Mouse (Mus musculus): ENCODE measurements at regions not wholly inside any gene's neighbourhood (a gene's known extent, or its start where the extent isn't known, plus 50 kb on each side); places are given as distances from the start of the nearest gene placed in this dataset.

GRCm38 (mm10) chr17:4474350-4474749 lies 519.8 kb upstream of the Arid1b start:
- Histone ChIP-seq H3K9ac (replicated peaks; ENCODE audit: low read depth, low read length) (no peak overlapping the region), H3K9me3 (ENCODE audit: control insufficient read depth, low read length) (no peaks in the 10 kb centered on the region), H3K4me2 (ENCODE audit: low read length) (no peak overlapping the region), H3K36me3 (ENCODE audit: control insufficient read depth, insufficient read depth) (no peaks in the 10 kb centered on the region), H3K4me1 (replicated peaks; ENCODE audit: control insufficient read depth, insufficient read depth, low read length) (no peaks in the 10 kb centered on the region), H3K27ac (ENCODE audit: low read length) (no peak overlapping the region), H3K27me3 (replicated peaks; ENCODE audit: control insufficient read depth, insufficient read depth, low read length) (no peaks in the 10 kb centered on the region), H3K4me3 (replicated peaks; ENCODE audit: low read length) (no peak overlapping the region)
- WGBS, result 80% methylated on average over 5 of the region's 5 CpGs
- no peak for ATAC-seq

GRCm38 (mm10) chr17:4475665-4476064 lies 518.5 kb upstream of the Arid1b start:
- WGBS, result 95% methylated on average over 3 of the region's 3 CpGs
- Histone ChIP-seq H3K9ac (replicated peaks; ENCODE audit: low read depth, low read length) (no peak overlapping the region), H3K9me3 (ENCODE audit: control insufficient read depth, low read length) (no peaks in the 10 kb centered on the region), H3K27me3 (replicated peaks; ENCODE audit: control insufficient read depth, insufficient read depth, low read length) (no peaks in the 10 kb centered on the region), H3K4me1 (replicated peaks; ENCODE audit: control insufficient read depth, insufficient read depth, low read length) (no peaks in the 10 kb centered on the region), H3K4me2 (ENCODE audit: low read length) (no peak overlapping the region), H3K4me3 (replicated peaks; ENCODE audit: low read length) (no peak overlapping the region), H3K36me3 (ENCODE audit: control insufficient read depth, insufficient read depth) (no peaks in the 10 kb centered on the region), H3K27ac (ENCODE audit: low read length) (no peak overlapping the region)
- no peak for ATAC-seq

GRCm38 (mm10) chr17:4494392-4494791 lies 499.7 kb upstream of the Arid1b start:
- no peak overlapping the region for H3K9ac ChIP-seq (replicated peaks; ENCODE audit: low read depth, low read length)
- ATAC-seq, result no peak
- WGBS, result 93% methylated on average over 2 of the region's 2 CpGs
- no peak overlapping the region for H3K4me2 ChIP-seq (ENCODE audit: low read length)
- no peak overlapping the region for H3K27ac ChIP-seq (ENCODE audit: low read length)
- no peaks in the 10 kb centered on the region for H3K9me3 ChIP-seq (ENCODE audit: control insufficient read depth, low read length)
- no peaks in the 10 kb centered on the region for H3K27me3 ChIP-seq (replicated peaks; ENCODE audit: control insufficient read depth, insufficient read depth, low read length)
- H3K4me3 ChIP-seq (replicated peaks; ENCODE audit: low read length), result no peak overlapping the region
- peaks cover 14% of the 10 kb centered on the region for H3K4me1 ChIP-seq (replicated peaks; ENCODE audit: control insufficient read depth, insufficient read depth, low read length)
- H3K36me3 ChIP-seq (ENCODE audit: control insufficient read depth, insufficient read depth), result no peaks in the 10 kb centered on the region

GRCm38 (mm10) chr17:4500504-4500903 lies 493.6 kb upstream of the Arid1b start:
- ATAC-seq, result peak; percentile 41; the same call in 1 of the 2 replicates
- Histone ChIP-seq H3K9me3 (ENCODE audit: control insufficient read depth, low read length) (no peaks in the 10 kb centered on the region), H3K27me3 (replicated peaks; ENCODE audit: control insufficient read depth, insufficient read depth, low read length) (no peaks in the 10 kb centered on the region), H3K9ac (replicated peaks; ENCODE audit: low read depth, low read length) (no peak overlapping the region), H3K36me3 (ENCODE audit: control insufficient read depth, insufficient read depth) (no peaks in the 10 kb centered on the region), H3K4me1 (replicated peaks; ENCODE audit: control insufficient read depth, insufficient read depth, low read length) (peaks cover 12% of the 10 kb centered on the region), H3K4me3 (replicated peaks; ENCODE audit: low read length) (no peak overlapping the region), H3K27ac (ENCODE audit: low read length) (no peak overlapping the region), H3K4me2 (ENCODE audit: low read length) (no peak overlapping the region)
- 56% methylated on average over 5 of the region's 5 CpGs for WGBS

GRCm38 (mm10) chr17:4501029-4501428 lies 493.1 kb upstream of the Arid1b start:
- 60% methylated on average over 1 of the region's 1 CpGs for WGBS
- H3K4me1 ChIP-seq (replicated peaks; ENCODE audit: control insufficient read depth, insufficient read depth, low read length), result peaks cover 12% of the 10 kb centered on the region
- H3K27ac ChIP-seq (ENCODE audit: low read length), result no peak overlapping the region
- no peaks in the 10 kb centered on the region for H3K9me3 ChIP-seq (ENCODE audit: control insufficient read depth, low read length)
- H3K27me3 ChIP-seq (replicated peaks; ENCODE audit: control insufficient read depth, insufficient read depth, low read length), result no peaks in the 10 kb centered on the region
- H3K4me2 ChIP-seq (ENCODE audit: low read length), result no peak overlapping the region
- no peaks in the 10 kb centered on the region for H3K36me3 ChIP-seq (ENCODE audit: control insufficient read depth, insufficient read depth)
- H3K4me3 ChIP-seq (replicated peaks; ENCODE audit: low read length), result no peak overlapping the region
- H3K9ac ChIP-seq (replicated peaks; ENCODE audit: low read depth, low read length), result no peak overlapping the region
- ATAC-seq, result no peak

- no peak overlapping the region for H3K4me2 ChIP-seq (ENCODE audit: low read length)
- H3K4me3 ChIP-seq (replicated peaks; ENCODE audit: low read length), result no peak overlapping the region
- no peaks in the 10 kb centered on the region for H3K9me3 ChIP-seq (ENCODE audit: control insufficient read depth, low read length)
- no peak overlapping the region for H3K9ac ChIP-seq (replicated peaks; ENCODE audit: low read depth, low read length)
- no peak overlapping the region for H3K27ac ChIP-seq (ENCODE audit: low read length)
- no peaks in the 10 kb centered on the region for H3K27me3 ChIP-seq (replicated peaks; ENCODE audit: control insufficient read depth, insufficient read depth, low read length)
- no peaks in the 10 kb centered on the region for H3K36me3 ChIP-seq (ENCODE audit: control insufficient read depth, insufficient read depth)
- 66% methylated on average over 6 of the region's 6 CpGs for WGBS
- ATAC-seq, result no peak
- H3K4me1 ChIP-seq (replicated peaks; ENCODE audit: control insufficient read depth, insufficient read depth, low read length), result no peaks in the 10 kb centered on the region
Observed at GRCm38 (mm10) chr17:4504951-4505350, 489.2 kb upstream of the Arid1b start.

- no peaks in the 10 kb centered on the region for H3K4me1 ChIP-seq (replicated peaks; ENCODE audit: control insufficient read depth, insufficient read depth, low read length)
- H3K9ac ChIP-seq (replicated peaks; ENCODE audit: low read depth, low read length), result no peak overlapping the region
- no peaks in the 10 kb centered on the region for H3K27me3 ChIP-seq (replicated peaks; ENCODE audit: control insufficient read depth, insufficient read depth, low read length)
- ATAC-seq, result no peak
- H3K4me3 ChIP-seq (replicated peaks; ENCODE audit: low read length), result no peak overlapping the region
- H3K9me3 ChIP-seq (ENCODE audit: control insufficient read depth, low read length), result no peaks in the 10 kb centered on the region
- no peaks in the 10 kb centered on the region for H3K36me3 ChIP-seq (ENCODE audit: control insufficient read depth, insufficient read depth)
- 58% methylated on average over 3 of the region's 3 CpGs for WGBS
- no peak overlapping the region for H3K27ac ChIP-seq (ENCODE audit: low read length)
- H3K4me2 ChIP-seq (ENCODE audit: low read length), result no peak overlapping the region
Observed at GRCm38 (mm10) chr17:4509506-4509905, 484.6 kb upstream of the Arid1b start.

- no peaks in the 10 kb centered on the region for H3K27me3 ChIP-seq (replicated peaks; ENCODE audit: control insufficient read depth, insufficient read depth, low read length)
- no peak overlapping the region for H3K9ac ChIP-seq (replicated peaks; ENCODE audit: low read depth, low read length)
- H3K4me2 ChIP-seq (ENCODE audit: low read length), result no peak overlapping the region
- 64% methylated on average over 7 of the region's 7 CpGs for WGBS
- H3K4me1 ChIP-seq (replicated peaks; ENCODE audit: control insufficient read depth, insufficient read depth, low read length), result peaks cover 11% of the 10 kb centered on the region; the same call in 1 of the 2 replicates
- no peaks in the 10 kb centered on the region for H3K36me3 ChIP-seq (ENCODE audit: control insufficient read depth, insufficient read depth)
- H3K27ac ChIP-seq (ENCODE audit: low read length), result no peak overlapping the region
- ATAC-seq, result 0 out of 2 replicates have a peak, but pooled peaks have one; percentile 43
- no peaks in the 10 kb centered on the region for H3K9me3 ChIP-seq (ENCODE audit: control insufficient read depth, low read length)
- H3K4me3 ChIP-seq (replicated peaks; ENCODE audit: low read length), result no peak overlapping the region
Observed at GRCm38 (mm10) chr17:4516141-4516540, 478.0 kb upstream of the Arid1b start.

- peaks cover 11% of the 10 kb centered on the region; the same call in 1 of the 2 replicates for H3K4me1 ChIP-seq (replicated peaks; ENCODE audit: control insufficient read depth, insufficient read depth, low read length)
- H3K4me3 ChIP-seq (replicated peaks; ENCODE audit: low read length), result no peak overlapping the region
- no peaks in the 10 kb centered on the region for H3K27me3 ChIP-seq (replicated peaks; ENCODE audit: control insufficient read depth, insufficient read depth, low read length)
- H3K9ac ChIP-seq (replicated peaks; ENCODE audit: low read depth, low read length), result no peak overlapping the region
- no peak for ATAC-seq
- no peak overlapping the region for H3K27ac ChIP-seq (ENCODE audit: low read length)
- no peaks in the 10 kb centered on the region for H3K36me3 ChIP-seq (ENCODE audit: control insufficient read depth, insufficient read depth)
- H3K9me3 ChIP-seq (ENCODE audit: control insufficient read depth, low read length), result no peaks in the 10 kb centered on the region
- WGBS, result 59% methylated on average over 3 of the region's 3 CpGs
- H3K4me2 ChIP-seq (ENCODE audit: low read length), result no peak overlapping the region
Observed at GRCm38 (mm10) chr17:4516846-4517245, 477.3 kb upstream of the Arid1b start.

- peaks cover 10% of the 10 kb centered on the region; the same call in 1 of the 2 replicates for H3K4me1 ChIP-seq (replicated peaks; ENCODE audit: control insufficient read depth, insufficient read depth, low read length)
- no peaks in the 10 kb centered on the region for H3K9me3 ChIP-seq (ENCODE audit: control insufficient read depth, low read length)
- no peaks in the 10 kb centered on the region for H3K27me3 ChIP-seq (replicated peaks; ENCODE audit: control insufficient read depth, insufficient read depth, low read length)
- no peaks in the 10 kb centered on the region for H3K36me3 ChIP-seq (ENCODE audit: control insufficient read depth, insufficient read depth)
- no peak overlapping the region for H3K4me2 ChIP-seq (ENCODE audit: low read length)
- ATAC-seq, result no peak
- 94% methylated on average over 4 of the region's 4 CpGs for WGBS
- no peak overlapping the region for H3K9ac ChIP-seq (replicated peaks; ENCODE audit: low read depth, low read length)
- H3K4me3 ChIP-seq (replicated peaks; ENCODE audit: low read length), result no peak overlapping the region
- H3K27ac ChIP-seq (ENCODE audit: low read length), result no peak overlapping the region
Observed at GRCm38 (mm10) chr17:4521031-4521430, 473.1 kb upstream of the Arid1b start.

All from forebrain, embryonic 16.5 days (tissue).